Mouse (Mus musculus): ENCODE results near the gene Ccdc187. TPM values are rescaled to one million over a fixed set of nuclear protein-coding genes. Genes with fewer than 3 reads are reported as not detected.

Gene Ccdc187
- total and polyA plus RNA-seq, 3 experiments, result not detected

DNA sequence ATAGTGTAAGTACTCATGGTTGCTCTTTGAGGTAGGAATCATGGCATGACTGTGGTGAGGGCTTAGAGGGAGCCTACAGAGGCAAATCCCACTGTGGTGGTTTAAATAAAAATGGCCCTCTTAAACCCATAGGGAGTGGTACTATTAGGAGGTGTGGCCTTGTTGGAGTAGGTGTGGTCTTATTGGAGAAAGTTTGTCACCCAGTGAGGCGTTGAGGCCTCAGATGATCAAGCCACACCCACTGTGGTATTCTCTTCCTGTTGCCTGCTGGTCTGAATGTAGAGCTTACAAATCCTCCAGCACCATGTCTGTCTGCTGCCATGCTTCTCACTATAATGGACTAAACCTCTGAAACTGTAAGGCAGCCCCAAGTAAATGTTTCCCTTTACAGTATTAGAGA is 10.4 kb upstream of the Ccdc187 start:
- no peak for TF ChIP-seq ELF1 (IDR thresholded peaks at IDR 0.05; ENCODE audit: low read depth, low read length)
- no peak for TF ChIP-seq JUND (conservative IDR thresholded peaks at IDR 0.05; ENCODE audit: low read depth, low read length)
- TF ChIP-seq GABPA (IDR thresholded peaks at IDR 0.05; ENCODE audit: insufficient replicate concordance, low read depth, low read length), result no peak
- TF ChIP-seq CHD2 (IDR thresholded peaks at IDR 0.05; ENCODE audit: low read length), result no peak
- TF ChIP-seq POLR2AphosphoS2 (IDR thresholded peaks at IDR 0.05; ENCODE audit: low read depth, low read length), result no peak
- TF ChIP-seq ZKSCAN1 (IDR thresholded peaks at IDR 0.05; ENCODE audit: borderline replicate concordance, low read depth, low read length), result no peak
- no peak for TF ChIP-seq ZNF384 (IDR thresholded peaks at IDR 0.05; ENCODE audit: low read depth, low read length)
- no peak for TF ChIP-seq JUN (IDR thresholded peaks at IDR 0.05; ENCODE audit: insufficient read depth, low read depth, low read length)
- H3K27me3 ChIP-seq (replicated peaks), result peaks cover 41% of the 10 kb centered on the region
- no peak overlapping the region for H3K9ac ChIP-seq (ENCODE audit: insufficient read depth, low read depth)
- no peaks in the 10 kb centered on the region for H3K36me3 ChIP-seq (replicated peaks in 1 of 2; ENCODE audit: control insufficient read depth in 1 of 2, insufficient read depth in 1 of 2, low read length in 1 of 2)
- peaks cover 15% of the 10 kb centered on the region for H3K9me3 ChIP-seq (replicated peaks; ENCODE audit: low read length)
- no peak overlapping the region for H3K27ac ChIP-seq (ENCODE audit: insufficient read depth, low read depth)
- no peak overlapping the region for H3K4me2 ChIP-seq (ENCODE audit: insufficient read depth, low read depth, poor library complexity, severe bottlenecking)
- in situ Hi-C loops (cut with MboI; ENCODE audit: low pct_ligation_motif_present, low pct_unique_long_range_greater_than_20kb, low sequenced_read_pairs) (no loop called here), dilution Hi-C loops (cut with MboI; ENCODE audit: extremely low pct_ligation_motif_present, extremely low pct_unique_long_range_greater_than_20kb, low sequenced_read_pairs) (no loop called here)
- no peaks in the 10 kb centered on the region for H3K79me2 ChIP-seq (replicated peaks; ENCODE audit: control insufficient read depth, extremely low read depth, insufficient read depth, poor library complexity, severe bottlenecking)
- H3K4me3 ChIP-seq (replicated peaks in 1 of 3; ENCODE audit: low read depth in 2 of 3, low read length in 2 of 3, poor library complexity in 1 of 3), result no peak overlapping the region
- H3K4me1 ChIP-seq (ENCODE audit: control insufficient read depth in 1 of 2, insufficient read depth in 2 of 2), result no peaks in the 10 kb centered on the region
- no peak for DNase-seq (ENCODE audit: extremely low read depth)

- no peak overlapping the region for H3K27ac ChIP-seq (ENCODE audit: insufficient read depth, low read depth)
- H3K9me3 ChIP-seq (replicated peaks; ENCODE audit: low read length), result peaks cover 15% of the 10 kb centered on the region
- no peak overlapping the region for H3K9ac ChIP-seq (ENCODE audit: insufficient read depth, low read depth)
- peaks cover 63% of the 10 kb centered on the region for H3K27me3 ChIP-seq (replicated peaks)
- in situ Hi-C loops (cut with MboI; ENCODE audit: low pct_ligation_motif_present, low pct_unique_long_range_greater_than_20kb, low sequenced_read_pairs), result no loop called here
- no peaks in the 10 kb centered on the region for H3K36me3 ChIP-seq (replicated peaks in 1 of 2; ENCODE audit: control insufficient read depth in 1 of 2, insufficient read depth in 1 of 2, low read length in 1 of 2)
- H3K4me3 ChIP-seq (replicated peaks in 1 of 3; ENCODE audit: low read depth in 2 of 3, low read length in 2 of 3, poor library complexity in 1 of 3), result no peak overlapping the region
- H3K4me1 ChIP-seq (ENCODE audit: control insufficient read depth in 1 of 2, insufficient read depth in 2 of 2), result no peaks in the 10 kb centered on the region
- dilution Hi-C loops (cut with MboI; ENCODE audit: extremely low pct_ligation_motif_present, extremely low pct_unique_long_range_greater_than_20kb, low sequenced_read_pairs), result no loop called here
- no peak overlapping the region for H3K4me2 ChIP-seq (ENCODE audit: insufficient read depth, low read depth, poor library complexity, severe bottlenecking)
- no peaks in the 10 kb centered on the region for H3K79me2 ChIP-seq (replicated peaks; ENCODE audit: control insufficient read depth, extremely low read depth, insufficient read depth, poor library complexity, severe bottlenecking)
- TF ChIP-seq POLR2A (IDR thresholded peaks at IDR 0.05; ENCODE audit: low read depth, low read length) (no peak), MAFK (IDR thresholded peaks at IDR 0.05; ENCODE audit: insufficient replicate concordance, low read length) (no peak), USF1 (IDR thresholded peaks at IDR 0.05; ENCODE audit: low read depth, low read length) (no peak), ETS1 (conservative IDR thresholded peaks at IDR 0.05; ENCODE audit: low read depth, low read length) (no peak), TBP (conservative IDR thresholded peaks at IDR 0.05; ENCODE audit: low read depth, low read length) (no peak), ELF1 (IDR thresholded peaks at IDR 0.05; ENCODE audit: low read depth, low read length) (no peak), SIN3A (IDR thresholded peaks at IDR 0.05; ENCODE audit: low read length) (no peak), MXI1 (IDR thresholded peaks at IDR 0.05; ENCODE audit: low read depth, low read length) (no peak), UBTF (IDR thresholded peaks at IDR 0.05; ENCODE audit: low read depth, low read length) (no peak)
- DNase-seq (ENCODE audit: extremely low read depth), result no peak
Measured at GRCm38 (mm10) chr2:26302005-26302503, 7.7 kb upstream of the Ccdc187 start.

Measured in CH12.LX (cell line).